Mouse (Mus musculus): ENCODE measurements at regions not wholly inside any gene's neighbourhood (a gene's known extent, or its start where the extent isn't known, plus 50 kb on each side); places are given as distances from the start of the nearest gene placed in this dataset.
"Not testable (repeated sequence)": the region's sequence is repeated elsewhere in the genome, so short reads cannot be mapped to it uniquely, and the experiment has no call there.

DNA sequence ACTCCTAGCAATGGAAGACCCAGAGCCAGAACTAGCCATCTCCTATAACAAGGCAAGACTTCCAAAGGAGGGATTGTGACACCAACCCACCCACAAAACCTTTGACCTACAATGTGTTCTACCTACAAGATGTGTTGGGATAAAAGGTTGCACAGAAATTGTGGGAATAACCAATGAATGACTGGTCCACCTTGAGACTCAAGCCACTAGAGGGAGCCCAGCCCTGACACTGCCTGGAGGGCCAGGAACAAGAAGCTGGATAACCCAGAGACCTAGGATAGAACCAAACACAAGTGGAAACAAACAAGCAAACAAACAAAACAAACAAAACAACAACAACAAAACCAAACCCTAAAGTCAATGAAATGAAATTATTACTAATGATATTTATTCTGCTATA is 288.8 kb downstream of the Dchs2 start:
- no peak for DNase-seq (ENCODE audit: low read depth, low spot score)

DNA sequence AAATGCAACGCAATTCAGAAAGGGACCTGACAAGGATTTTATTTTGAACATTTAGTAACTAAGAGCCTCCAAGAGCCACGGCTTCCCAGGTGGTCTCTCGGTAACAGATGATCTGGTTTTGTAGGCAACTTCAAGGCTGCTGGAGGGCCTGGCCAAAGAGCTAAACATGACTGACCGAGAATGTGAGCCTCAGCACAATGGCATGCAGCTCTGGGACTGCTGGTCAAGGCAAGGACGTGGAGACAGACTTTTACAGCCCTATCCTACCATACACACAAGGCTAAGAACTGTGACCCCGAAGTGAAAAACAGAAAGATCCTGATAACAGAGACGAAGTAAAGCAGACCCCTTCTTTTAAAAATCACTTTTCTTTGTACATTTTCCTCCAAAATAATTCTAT is 296.5 kb downstream of the Dchs2 start:
- no peak for DNase-seq (ENCODE audit: low read depth, low spot score)

GRCm38 (mm10) chr3:83429376-83429775 is 301.6 kb downstream of the Dchs2 start:
- peak; percentile 20 for DNase-seq (ENCODE audit: low read depth, low spot score)

GRCm38 (mm10) chr3:83446154-83446667 is 318.5 kb downstream of the Dchs2 start:
- DNase-seq (ENCODE audit: low read depth, low spot score) = no peak

GRCm38 (mm10) chr3:83450662-83451061 is 315.5 kb upstream of the Sfrp2 start:
- no peak for DNase-seq (ENCODE audit: low read depth, low spot score)

GRCm38 (mm10) chr3:83451317-83451716 is 314.8 kb upstream of the Sfrp2 start:
- DNase-seq (ENCODE audit: low read depth, low spot score) = no peak

DNA sequence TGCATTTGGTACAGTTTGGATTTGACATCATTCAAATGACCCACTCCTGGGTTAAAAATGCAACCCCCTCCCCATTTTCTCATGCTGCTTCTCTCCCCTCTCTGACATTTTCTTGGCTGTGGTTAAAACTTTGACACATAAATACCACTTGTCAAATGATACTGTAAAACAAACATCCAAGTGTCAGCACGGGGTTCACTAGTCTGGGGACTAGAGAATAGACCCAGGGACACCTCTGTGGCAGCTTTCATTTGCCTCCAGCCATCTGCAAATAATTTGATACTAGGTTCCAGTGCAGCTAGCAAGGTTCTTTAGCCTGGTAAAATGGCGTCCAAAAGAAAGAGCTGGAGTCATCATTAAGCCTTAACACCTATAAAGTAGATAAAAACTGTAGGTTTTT is 312.7 kb upstream of the Sfrp2 start:
- DNase-seq (ENCODE audit: low read depth, low spot score) = no peak

DNA sequence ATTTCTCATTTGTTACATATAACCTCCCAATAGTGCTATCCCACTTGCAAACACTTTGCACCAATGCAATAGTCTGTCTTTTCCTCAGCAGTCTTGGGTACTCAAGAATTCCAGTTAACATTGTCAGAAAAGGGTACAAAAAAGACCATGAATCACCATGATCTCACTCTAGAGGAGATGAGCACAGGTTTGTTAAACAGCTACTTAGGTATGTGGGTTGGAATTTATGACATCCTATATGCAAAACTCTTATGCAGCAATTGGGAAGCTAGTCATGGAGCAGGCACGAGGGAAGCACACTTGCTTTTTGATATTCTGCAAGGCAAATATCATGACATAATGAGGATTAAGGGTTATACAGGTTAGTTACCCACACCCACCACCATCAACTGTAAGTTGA is 307.7 kb upstream of the Sfrp2 start:
- no peak for DNase-seq (ENCODE audit: low read depth, low spot score)

GRCm38 (mm10) chr3:83479251-83479650 is 286.9 kb upstream of the Sfrp2 start:
- no peak for DNase-seq (ENCODE audit: low read depth, low spot score)

GRCm38 (mm10) chr3:83480176-83480575 is 285.9 kb upstream of the Sfrp2 start:
- no peak for DNase-seq (ENCODE audit: low read depth, low spot score)

DNA sequence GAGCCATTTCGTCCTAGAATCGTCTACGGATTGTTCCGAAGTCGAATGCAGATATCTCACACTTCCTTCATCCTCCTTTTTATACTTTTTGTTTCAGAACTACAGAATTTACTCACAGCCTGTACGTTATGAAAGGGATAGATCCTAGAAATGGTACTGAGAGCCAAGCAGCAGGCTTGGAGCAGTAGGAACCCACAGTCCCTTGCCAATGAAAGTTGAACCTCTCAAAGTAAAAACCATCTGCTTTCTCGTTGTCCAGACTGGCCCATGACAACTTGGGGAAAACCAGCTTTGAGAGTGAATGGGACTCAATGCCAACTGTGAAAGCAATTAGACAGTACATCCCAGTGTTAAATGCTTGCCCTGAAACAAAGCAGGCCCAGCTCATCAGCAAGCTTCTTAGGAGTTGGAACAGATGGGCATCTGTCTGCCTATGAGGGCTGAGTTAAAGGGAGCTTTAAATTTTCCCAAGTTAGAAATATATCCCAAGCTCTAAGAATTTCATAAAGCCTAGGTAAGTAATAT is 279.9 kb upstream of the Sfrp2 start:
- DNase-seq (ENCODE audit: low read depth, low spot score) = peak; percentile 66

GRCm38 (mm10) chr3:83495584-83495983 is 270.5 kb upstream of the Sfrp2 start:
- DNase-seq (ENCODE audit: low read depth, low spot score) = no peak

DNA sequence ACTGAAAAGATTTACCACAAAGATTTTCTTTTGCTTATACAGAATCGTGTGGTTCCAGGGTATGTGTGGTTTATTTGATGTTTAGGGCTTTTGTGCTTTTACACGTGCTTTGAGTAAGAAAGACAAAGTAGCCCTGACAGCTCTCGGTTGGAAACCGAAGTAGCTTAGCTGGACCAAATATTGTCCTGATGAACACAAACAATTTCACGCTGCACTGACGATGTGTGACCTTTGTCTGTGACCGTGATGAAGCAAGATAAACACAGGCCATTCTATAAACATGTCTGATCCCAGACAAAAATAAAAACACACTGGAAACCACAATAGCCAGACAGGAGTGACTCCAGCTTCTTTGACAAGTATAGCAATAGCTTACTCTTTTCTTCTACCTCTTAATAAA is 262.2 kb upstream of the Sfrp2 start:
- DNase-seq (ENCODE audit: low read depth, low spot score) = no peak

DNA sequence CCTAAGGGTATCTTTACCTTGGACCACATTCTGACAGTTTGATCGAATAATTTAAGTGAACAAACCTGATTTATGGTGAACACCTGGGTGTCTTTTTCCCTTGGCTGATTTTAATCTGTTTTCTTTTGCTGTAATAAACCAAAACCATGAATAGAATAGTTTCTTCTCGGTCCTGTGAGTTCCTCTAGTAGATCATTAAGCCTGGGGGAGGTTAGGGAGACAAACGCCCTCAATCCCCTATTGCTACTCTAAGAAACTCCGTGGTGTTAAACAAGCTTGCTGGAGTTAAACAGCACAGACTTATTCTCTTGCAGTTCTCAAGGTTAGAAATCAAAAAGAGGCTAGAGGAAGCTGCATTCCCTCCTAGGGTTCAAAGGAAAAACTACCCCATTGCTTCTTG is 249.5 kb upstream of the Sfrp2 start:
- no peak for DNase-seq (ENCODE audit: low read depth, low spot score)

DNA sequence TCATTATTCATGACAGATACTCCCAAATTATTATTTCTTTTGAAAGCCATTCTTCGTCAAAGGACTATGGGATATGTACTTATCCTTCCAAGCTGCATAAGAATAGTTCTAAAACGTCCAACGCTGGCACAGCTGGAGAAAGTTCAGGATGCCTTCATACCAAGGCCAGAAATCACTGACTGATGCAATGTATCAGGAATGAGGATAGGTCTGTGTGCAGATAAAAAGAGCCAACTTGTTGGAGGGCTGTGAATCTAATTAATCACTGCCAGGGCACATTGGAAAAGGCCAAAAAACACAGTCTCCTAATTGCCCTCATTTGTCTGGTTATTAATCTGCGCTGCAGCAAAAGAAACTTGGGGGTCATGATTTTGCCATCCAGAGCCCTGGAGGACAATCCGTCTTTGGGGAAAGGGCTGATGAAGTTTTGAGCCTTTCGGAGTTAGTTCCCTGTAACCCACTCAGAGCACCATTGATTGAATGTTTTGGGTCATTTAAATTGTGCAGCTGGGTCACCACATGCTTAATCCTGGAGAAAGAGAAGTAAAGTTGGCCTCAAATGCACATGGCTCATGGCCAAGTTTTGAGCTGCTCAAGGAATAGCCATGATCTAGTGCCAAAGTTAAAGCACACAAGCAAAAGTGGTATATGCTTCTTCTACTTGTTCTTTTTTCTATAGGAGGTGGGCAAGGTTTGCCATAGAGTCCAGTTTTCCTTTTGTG is 248.0 kb upstream of the Sfrp2 start:
- no peak for DNase-seq (ENCODE audit: low read depth, low spot score)

- DNase-seq (ENCODE audit: low read depth, low spot score) = no peak
Observed at GRCm38 (mm10) chr3:83530243-83530847, 235.8 kb upstream of the Sfrp2 start.

DNA sequence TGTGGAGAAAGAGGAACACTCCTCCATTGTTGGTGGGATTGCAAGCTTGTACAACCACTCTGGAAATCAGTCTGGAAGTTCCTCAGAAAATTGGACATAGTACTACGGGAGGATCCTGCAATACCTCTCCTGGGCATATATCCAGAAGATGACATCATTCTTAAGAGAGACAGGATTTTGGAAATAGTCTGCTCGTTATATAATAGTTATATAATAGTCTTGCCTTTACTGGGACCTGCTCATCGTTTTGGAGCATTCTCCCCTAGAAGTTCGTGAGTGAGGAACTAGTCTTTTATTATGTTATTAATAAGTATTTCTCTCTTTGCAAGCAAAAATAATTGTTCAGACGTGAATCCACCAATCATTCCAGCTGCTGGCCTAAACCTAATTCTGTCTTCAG is 229.5 kb upstream of the Sfrp2 start:
- DNase-seq (ENCODE audit: low read depth, low spot score) = not testable (repeated sequence)

- no peak for DNase-seq (ENCODE audit: low read depth, low spot score)
Observed at GRCm38 (mm10) chr3:83537231-83537630, 228.9 kb upstream of the Sfrp2 start.

DNA sequence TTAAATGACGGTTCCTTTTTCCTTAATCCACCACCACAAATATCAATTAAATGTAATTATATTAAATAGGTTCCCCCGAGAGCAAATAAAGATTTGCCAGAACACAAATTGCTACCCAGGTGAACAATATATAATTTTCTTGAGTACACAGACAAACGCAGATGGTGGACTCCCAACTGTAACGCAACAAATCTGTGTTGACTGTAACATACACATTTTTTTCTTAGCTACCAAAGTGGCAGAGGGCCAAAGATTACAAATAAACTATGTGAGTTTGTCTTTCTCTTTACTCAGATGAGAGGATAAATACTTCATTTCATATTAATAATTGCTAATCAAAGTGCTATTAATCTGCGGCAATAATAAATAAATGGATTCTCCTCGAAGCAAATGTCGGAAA is 228.4 kb upstream of the Sfrp2 start:
- DNase-seq (ENCODE audit: low read depth, low spot score) = no peak

- DNase-seq (ENCODE audit: low read depth, low spot score) = no peak
Observed at GRCm38 (mm10) chr3:83538898-83539297, 227.2 kb upstream of the Sfrp2 start.

DNA sequence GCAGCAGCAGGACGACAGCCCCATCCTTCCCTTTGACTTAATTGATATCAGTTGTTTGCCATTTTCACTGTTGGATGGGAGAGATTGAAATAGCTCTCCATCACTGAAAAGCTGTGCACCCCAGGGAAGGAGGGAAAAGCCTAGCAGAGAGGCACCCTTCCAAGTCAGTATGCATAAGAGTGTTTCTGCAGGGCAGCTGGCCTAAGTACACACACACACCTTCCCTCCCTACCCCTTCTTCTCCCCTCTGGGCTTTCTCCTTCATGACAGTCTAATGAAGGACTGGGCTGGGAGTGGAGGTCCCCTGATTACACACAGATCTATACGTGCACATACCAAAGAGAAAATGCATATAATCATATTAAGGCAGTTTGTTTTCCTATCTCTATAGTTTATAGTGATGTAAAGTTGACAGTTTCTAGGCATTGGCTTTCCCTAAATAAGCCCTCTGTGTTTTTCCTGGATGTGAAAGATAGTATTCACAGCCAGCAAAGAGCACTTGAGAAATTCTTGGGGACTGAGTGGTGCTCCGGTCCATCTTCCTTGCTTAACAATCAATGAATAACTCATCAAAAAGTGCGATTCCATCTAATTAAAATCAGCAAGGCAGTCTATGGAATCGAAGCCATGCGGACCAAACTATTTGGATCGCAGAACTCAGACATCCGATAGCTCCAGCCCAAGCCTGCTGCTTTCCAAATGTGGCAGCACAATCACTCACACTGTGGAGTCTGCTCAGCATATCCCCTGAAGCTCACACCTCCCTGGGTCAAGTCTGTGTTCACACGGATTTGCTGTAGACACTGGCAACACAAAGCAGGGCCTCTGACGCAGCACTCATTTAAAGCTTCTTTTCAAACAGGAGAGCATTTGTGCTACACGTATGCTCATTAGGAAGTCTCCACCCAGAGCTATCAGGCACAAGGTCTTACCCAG is 224.9 kb upstream of the Sfrp2 start:
- no peak for DNase-seq (ENCODE audit: low read depth, low spot score)

- no peak for DNase-seq (ENCODE audit: low read depth, low spot score)
Observed at GRCm38 (mm10) chr3:83552516-83553139, 213.5 kb upstream of the Sfrp2 start.

Data from brain, embryonic 18.5 days (tissue).